Mouse (Mus musculus): ENCODE data around the gene Efcc1. TPM values are rescaled to one million over a fixed set of nuclear protein-coding genes. Genes with fewer than 3 reads are reported as not detected.

The Efcc1 gene
- not detected for polyA plus RNA-seq (2014; fragmentation: Illumina TruSeq; extraction: RNeasy Lipid Tissue Mini Kit (QIAGEN cat#74804); ENCODE audit: low read depth, low replicate concordance)

DNA sequence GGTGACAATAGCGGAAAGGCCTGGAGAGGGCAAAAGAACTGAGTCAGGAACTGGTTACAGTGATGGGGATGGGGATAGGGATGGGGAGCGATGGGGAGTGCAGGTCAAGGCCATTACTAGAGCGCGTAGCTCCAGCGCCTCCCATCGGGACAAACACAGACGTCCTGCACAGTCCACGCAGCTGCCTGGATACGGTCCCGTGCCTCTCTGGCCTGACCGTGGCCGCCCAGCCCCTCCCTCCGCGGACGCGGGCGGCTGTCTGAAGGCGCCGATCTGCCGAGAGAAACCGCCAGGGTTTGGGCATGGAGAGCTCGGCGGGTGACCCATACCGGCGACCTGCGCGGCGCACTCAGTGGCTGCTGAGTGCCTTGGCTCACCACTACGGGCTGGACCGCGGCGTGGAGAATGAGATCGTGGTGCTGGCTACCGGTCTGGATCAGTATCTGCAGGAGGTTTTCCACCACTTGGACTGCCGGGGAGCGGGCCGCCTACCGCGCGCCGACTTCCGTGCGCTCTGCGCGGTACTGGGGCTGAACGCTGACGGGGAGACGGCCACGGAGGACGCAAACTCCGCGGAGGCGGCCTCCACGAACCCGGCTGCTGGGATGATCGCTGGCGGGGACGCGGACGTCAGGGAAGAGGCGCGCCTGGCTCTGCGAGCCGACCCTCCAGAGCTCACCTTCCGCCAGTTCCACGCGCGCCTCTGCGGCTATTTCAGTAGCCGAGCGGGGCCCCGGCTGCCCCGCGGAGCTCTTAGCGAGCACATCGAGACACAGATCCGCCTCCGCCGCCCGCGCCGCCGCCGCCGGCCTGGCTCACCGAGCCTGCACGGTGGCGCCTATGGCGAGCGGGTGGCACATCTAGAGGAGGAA lies at the start of gene Efcc1:
Gene Efcc1 (plus strand): TSS at position 279 of the 872 bp plus-strand sequence.

DNA sequence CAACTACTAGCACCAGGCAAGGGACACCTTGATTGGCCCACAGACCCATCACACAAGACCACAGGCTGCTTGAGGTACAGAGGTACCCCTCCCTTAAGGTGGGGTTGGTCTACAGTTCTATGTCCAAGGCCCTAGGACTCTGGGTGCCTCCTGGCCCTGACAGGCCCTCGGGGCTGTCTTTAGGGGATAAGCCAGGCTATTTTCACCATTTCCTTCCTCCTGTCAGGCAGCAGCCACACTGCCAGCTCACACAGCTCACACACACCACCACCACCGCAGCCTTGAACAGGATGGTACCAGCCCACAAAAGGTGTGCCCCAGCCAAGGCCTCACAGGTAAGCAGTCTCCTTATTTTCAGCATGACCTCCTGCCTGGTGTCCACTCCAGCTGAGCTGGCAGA lies 47.2 kb downstream of the Efcc1 start, which contains the start of gene Gp9:
Gene Gp9 (plus strand): TSS at position 231 of the 400 bp plus-strand sequence.

Other genes with a start within 250 kb of the Efcc1 start
- 0.66 TPM for gene Arhgap25, start 197.6 kb upstream of the Efcc1 start, polyA plus RNA-seq (2014; fragmentation: Illumina TruSeq; extraction: RNeasy Lipid Tissue Mini Kit (QIAGEN cat#74804); ENCODE audit: low read depth, low replicate concordance)
- gene Prokr1, start 140.1 kb upstream of the Efcc1 start, polyA plus RNA-seq (2014; fragmentation: Illumina TruSeq; extraction: RNeasy Lipid Tissue Mini Kit (QIAGEN cat#74804); ENCODE audit: low read depth, low replicate concordance) = 0.85 TPM
- gene Aplf, start 58.7 kb upstream of the Efcc1 start, polyA plus RNA-seq (2014; fragmentation: Illumina TruSeq; extraction: RNeasy Lipid Tissue Mini Kit (QIAGEN cat#74804); ENCODE audit: low read depth, low replicate concordance) = 13.8 TPM
- not detected for gene Gp9, start 47.2 kb downstream of the Efcc1 start, polyA plus RNA-seq (2014; fragmentation: Illumina TruSeq; extraction: RNeasy Lipid Tissue Mini Kit (QIAGEN cat#74804); ENCODE audit: low read depth, low replicate concordance)
- gene Rab43, start 81.3 kb downstream of the Efcc1 start, polyA plus RNA-seq (2014; fragmentation: Illumina TruSeq; extraction: RNeasy Lipid Tissue Mini Kit (QIAGEN cat#74804); ENCODE audit: low read depth, low replicate concordance) = 15.5 TPM
- gene Gm45140, start 104.9 kb downstream of the Efcc1 start, polyA plus RNA-seq (2014; fragmentation: Illumina TruSeq; extraction: RNeasy Lipid Tissue Mini Kit (QIAGEN cat#74804); ENCODE audit: low read depth, low replicate concordance) = not detected
- 19.4 TPM for gene Isy1, start 107.9 kb downstream of the Efcc1 start, polyA plus RNA-seq (2014; fragmentation: Illumina TruSeq; extraction: RNeasy Lipid Tissue Mini Kit (QIAGEN cat#74804); ENCODE audit: low read depth, low replicate concordance)
- 698 TPM for gene Cnbp, start 120.2 kb downstream of the Efcc1 start, polyA plus RNA-seq (2014; fragmentation: Illumina TruSeq; extraction: RNeasy Lipid Tissue Mini Kit (QIAGEN cat#74804); ENCODE audit: low read depth, low replicate concordance)
- gene Copg1, start 156.9 kb downstream of the Efcc1 start, polyA plus RNA-seq (2014; fragmentation: Illumina TruSeq; extraction: RNeasy Lipid Tissue Mini Kit (QIAGEN cat#74804); ENCODE audit: low read depth, low replicate concordance) = 27.1 TPM
- 7.0 TPM for gene Hmces, start 183.1 kb downstream of the Efcc1 start, polyA plus RNA-seq (2014; fragmentation: Illumina TruSeq; extraction: RNeasy Lipid Tissue Mini Kit (QIAGEN cat#74804); ENCODE audit: low read depth, low replicate concordance)